Mouse (Mus musculus) lung, adult 2 months (tissue): Measurements from ENCODE around the gene Tmem94. TPM values are rescaled to one million over a fixed set of nuclear protein-coding genes. Genes with fewer than 3 reads are reported as not detected.

Experiments used
- DNase-seq: peaks from one replicate; pipeline ENCODE4 v3.0.0; 2022
- H3K4me1 ChIP-seq: fragments of 200-500 bp; 2 replicates; pipeline ENCODE4 v1.6.1; 2011; ENCODE audit warnings: low read length; ENCODE audit not compliant: control insufficient read depth, insufficient read depth
- H3K4me3 ChIP-seq: fragments of 200-500 bp; replicated peaks from 2 replicates; pipeline ENCODE3; 2011; ENCODE audit warnings: low read depth, mild to moderate bottlenecking, control low read depth, low read length; ENCODE audit errors: extremely low read depth
- CTCF ChIP-seq: fragments of 200-500 bp; IDR thresholded peaks from 2 replicates; pipeline ENCODE4 v1.5.1; 2011; ENCODE audit warnings: mild to moderate bottlenecking, low read length, control low read depth; ENCODE audit not compliant: insufficient read depth
- POLR2A ChIP-seq: fragments of 200-500 bp; IDR thresholded peaks from 2 replicates; pipeline ENCODE4 v1.6.1; 2011; ENCODE audit warnings: low read depth, mild to moderate bottlenecking, control low read depth, low read length, borderline replicate concordance; ENCODE audit errors: extremely low read depth
- WGBS: fragments of 180-500 bp; shearing (Covaris S2); methylation state at CpG from one replicate; pipeline ENCODE4 v1.1.7; 2018; 5-methylcytosine and 5-hydroxymethylcytosine counted together
- polyA plus RNA-seq: library from polyadenylated mRNA; depleted of rRNA; stranded (reverse); fragments of >200 nt; gene quantifications from 2 replicates; pipeline ENCODE4 v1.2.3, GENCODE M21; 2012; rRNA removed

Tmem94 gene
- polyA plus RNA-seq, 1 experiment = 107 TPM

- peaks cover 13% of the 10 kb centered on the region for H3K4me1 ChIP-seq
- no peak for TF ChIP-seq CTCF
- no peak for TF ChIP-seq POLR2A
- WGBS = 78% methylated on average over 22 of the region's 22 CpGs
- no peak overlapping the region for H3K4me3 ChIP-seq
- no peak for DNase-seq
Measured at GRCm38 (mm10) chr11:115837606-115838345, 72.5 kb downstream of the Tmem94 start.

- WGBS = 58% methylated on average over 4 of the region's 4 CpGs
- no peak for DNase-seq
- H3K4me3 ChIP-seq = no peak overlapping the region
- no peak for TF ChIP-seq POLR2A
- TF ChIP-seq CTCF = no peak
- peaks cover 11% of the 10 kb centered on the region for H3K4me1 ChIP-seq
Measured at GRCm38 (mm10) chr11:115838895-115839311, 73.7 kb downstream of the Tmem94 start.

GRCm38 (mm10) chr11:115839732-115840131, 74.5 kb downstream of the Tmem94 start:
- TF ChIP-seq POLR2A (no peak), CTCF (no peak)
- Histone ChIP-seq H3K4me3 (no peak overlapping the region), H3K4me1 (peaks cover 10% of the 10 kb centered on the region)
- DNase-seq = no peak
- 55% methylated on average over 3 of the region's 3 CpGs for WGBS

GRCm38 (mm10) chr11:115841044-115841443, 75.8 kb downstream of the Tmem94 start:
- WGBS = 88% methylated on average over 6 of the region's 6 CpGs
- H3K4me1 ChIP-seq = peaks cover 10% of the 10 kb centered on the region
- H3K4me3 ChIP-seq = no peak overlapping the region
- DNase-seq = no peak
- no peak for TF ChIP-seq POLR2A
- no peak for TF ChIP-seq CTCF

- 39% methylated on average over 6 of the region's 6 CpGs for whole genome bisulfite sequencing
- peaks cover 10% of the 10 kb centered on the region for H3K4me1 ChIP-seq
- TF ChIP-seq POLR2A = no peak
- no peak for TF ChIP-seq CTCF
- DNase-seq = no peak
- H3K4me3 ChIP-seq = no peak overlapping the region
Measured at GRCm38 (mm10) chr11:115841961-115842550, 76.8 kb downstream of the Tmem94 start.

- Histone ChIP-seq H3K4me3 (no peak overlapping the region), H3K4me1 (peaks cover 6% of the 10 kb centered on the region)
- TF ChIP-seq POLR2A = no peak
- no peak for TF ChIP-seq CTCF
- WGBS = 85% methylated on average over 11 of the region's 14 CpGs
- DNase-seq = no peak
Measured at GRCm38 (mm10) chr11:115843141-115843890, 78.1 kb downstream of the Tmem94 start.

GRCm38 (mm10) chr11:115843891-115844239, 78.6 kb downstream of the Tmem94 start:
- DNase-seq = no peak
- H3K4me3 ChIP-seq = no peak overlapping the region
- peaks cover 6% of the 10 kb centered on the region for H3K4me1 ChIP-seq
- WGBS = 73% methylated on average over 5 of the region's 5 CpGs
- TF ChIP-seq CTCF (no peak), POLR2A (no peak)

GRCm38 (mm10) chr11:115844240-115844639, 79.0 kb downstream of the Tmem94 start:
- peaks cover 6% of the 10 kb centered on the region for H3K4me1 ChIP-seq
- 68% methylated on average over 8 of the region's 8 CpGs for WGBS
- no peak for DNase-seq
- TF ChIP-seq CTCF (no peak), POLR2A (no peak)
- H3K4me3 ChIP-seq = no peak overlapping the region

- no peak for TF ChIP-seq CTCF
- no peak for TF ChIP-seq POLR2A
- 87% methylated on average over 2 of the region's 2 CpGs for WGBS
- no peak overlapping the region for H3K4me3 ChIP-seq
- peaks cover 6% of the 10 kb centered on the region for H3K4me1 ChIP-seq
- no peak for DNase-seq
Measured at GRCm38 (mm10) chr11:115845819-115846218, 80.6 kb downstream of the Tmem94 start.

Other genes starting within 250 kb of the Tmem94 start
- 43.5 and 67.9 TPM in 2 replicates for gene Sumo2, start 229.2 kb upstream of the Tmem94 start, polyA plus RNA-seq
- gene Nup85, start 201.0 kb upstream of the Tmem94 start, polyA plus RNA-seq = 32.8 and 41.8 TPM in 2 replicates
- 13.0 and 15.8 TPM in 2 replicates for gene Mrps7, start 161.5 kb upstream of the Tmem94 start, polyA plus RNA-seq
- gene Gga3, start 161.4 kb upstream of the Tmem94 start, polyA plus RNA-seq = 28.9 and 40.4 TPM in 2 replicates
- 82.0 and 108 TPM in 2 replicates for gene Mif4gd, start 152.5 kb upstream of the Tmem94 start, polyA plus RNA-seq
- gene Slc25a19, start 137.1 kb upstream of the Tmem94 start, polyA plus RNA-seq = 38.4 and 45.9 TPM in 2 replicates
- gene Grb2, start 56.8 kb upstream of the Tmem94 start, polyA plus RNA-seq = 38.3 and 46.6 TPM in 2 replicates
- gene Caskin2, start 48.2 kb downstream of the Tmem94 start, polyA plus RNA-seq = 105 and 144 TPM in 2 replicates
- gene Tsen54, start 49.3 kb downstream of the Tmem94 start, polyA plus RNA-seq = 28.9 and 31.3 TPM in 2 replicates
- gene Llgl2, start 58.6 kb downstream of the Tmem94 start, polyA plus RNA-seq = 91.8 and 94.0 TPM in 2 replicates
- gene Myo15b, start 93.0 kb downstream of the Tmem94 start, polyA plus RNA-seq = 5.4 and 7.9 TPM in 2 replicates
- 10.3 and 10.8 TPM in 2 replicates for gene Smim5, start 134.5 kb downstream of the Tmem94 start, polyA plus RNA-seq
- gene Smim6, start 146.6 kb downstream of the Tmem94 start, polyA plus RNA-seq = 8.5 and 9.1 TPM in 2 replicates
- gene Sap30bp, start 167.8 kb downstream of the Tmem94 start, polyA plus RNA-seq = 18.8 and 23.0 TPM in 2 replicates
- 14.5 and 18.0 TPM in 2 replicates for gene Recql5, start 168.0 kb downstream of the Tmem94 start, polyA plus RNA-seq
- 11.0 and 14.7 TPM in 2 replicates for gene Itgb4, start 209.3 kb downstream of the Tmem94 start, polyA plus RNA-seq
- gene Galk1, start 247.3 kb downstream of the Tmem94 start, polyA plus RNA-seq = 49.5 and 57.1 TPM in 2 replicates